ENCODE assay signal across 18 mouse cellular contexts in the genomic region with DNA sequence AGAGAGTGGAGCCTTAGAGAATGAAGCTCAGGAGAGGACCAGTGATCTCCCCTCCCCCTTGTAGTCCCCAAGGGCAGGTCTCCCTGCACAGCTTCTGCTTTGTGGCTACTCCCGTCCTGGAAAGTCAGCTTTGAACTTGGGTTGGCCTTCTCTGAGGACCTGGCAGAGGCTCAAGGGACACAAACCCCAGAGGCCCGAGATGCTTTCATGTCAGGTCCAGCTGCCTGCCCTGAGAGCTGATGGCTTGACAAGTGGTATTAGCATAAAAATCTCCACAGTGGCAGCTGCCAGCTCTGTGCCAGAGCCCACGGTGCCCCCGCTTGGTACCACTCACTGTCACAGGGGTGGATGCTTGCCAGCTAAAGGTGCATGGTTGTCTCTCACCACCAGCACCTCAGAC.
"Had no signal": no experiment of that assay in that cellular context is flagged by ENCODE, and none has a peak within 500 bp of the region (broad histone marks: within the 10 kb centered on the region; RNA-seq: fewer than 3 reads in every experiment).

No protein-coding gene starts in this region.

- H3K4me1 ChIP-seq: lung, embryonic 15.5 days had no signal

- H3K27me3 ChIP-seq: lung, embryonic 15.5 days; midbrain, embryonic 15.5 days; neural tube, embryonic 13.5 days had no signal

- DNase-seq: kidney, adult 2 months; kidney, postnatal 25 days; layer of hippocampus, adult 9-11 months; liver, postnatal 0 days; lung, postnatal 14 days; lung, postnatal 4 days; right cerebral cortex, adult 18-20 months; right cerebral cortex, postnatal 25 days; thymus, adult 18-20 months; thymus, postnatal 36 days had no signal

- H3K36me3 ChIP-seq: lung, embryonic 15.5 days; midbrain, embryonic 15.5 days; neural tube, embryonic 13.5 days had no signal

- H3K27ac ChIP-seq: kidney, postnatal 0 days; layer of hippocampus, adult 2 months; left cerebral cortex, adult 2 months; liver, embryonic 14.5 days; lung, embryonic 15.5 days; midbrain, embryonic 15.5 days; neural tube, embryonic 13.5 days had no signal

- H3K9me3 ChIP-seq: lung, embryonic 15.5 days; midbrain, embryonic 15.5 days; neural tube, embryonic 13.5 days had no signal

- H3K4me3 ChIP-seq: layer of hippocampus, adult 2 months; left cerebral cortex, adult 2 months; lung, embryonic 15.5 days; midbrain, embryonic 15.5 days; myocyte; neural tube, embryonic 13.5 days had no signal
